Mouse (Mus musculus) liver, embryonic 12.5 days (tissue): ENCODE data around the gene Scn1b. TPM values are rescaled to one million over a fixed set of nuclear protein-coding genes. Genes with fewer than 3 reads are reported as not detected.

Source experiments
- ATAC-seq: fragments of 200-750 bp; cut with Nextera tagmentation; 2 replicates; pipeline ENCODE4 v1.8.0; 2017; ENCODE audit warnings: moderate number of reproducible peaks, mild to moderate bottlenecking, moderate library complexity
- H3K27ac ChIP-seq: fragments of 300-500 bp; sonication (generic); 2 replicates; pipeline ENCODE4 v1.5.1; 2016; ENCODE audit warnings: mild to moderate bottlenecking
- H3K27me3 ChIP-seq: fragments of 300-500 bp; sonication (generic); replicated peaks from 2 replicates; pipeline ENCODE4 v1.6.1; 2016; ENCODE audit warnings: mild to moderate bottlenecking, moderate library complexity
- H3K36me3 ChIP-seq: fragments of 300-500 bp; sonication (generic); 2 replicates; pipeline ENCODE4 v1.6.1; 2016; ENCODE audit warnings: mild to moderate bottlenecking, moderate library complexity
- H3K4me1 ChIP-seq: fragments of 300-500 bp; sonication (generic); 2 replicates; pipeline ENCODE4 v1.6.1; 2016
- H3K4me2 ChIP-seq: fragments of 300-500 bp; sonication (generic); 2 replicates; pipeline ENCODE4 v1.6.1; 2016; ENCODE audit warnings: mild to moderate bottlenecking, moderate library complexity
- H3K4me3 ChIP-seq: fragments of 300-500 bp; sonication (generic); 2 replicates; pipeline ENCODE4 v1.5.1; 2016; ENCODE audit warnings: mild to moderate bottlenecking, moderate library complexity
- H3K9ac ChIP-seq: fragments of 300-500 bp; sonication (generic); 2 replicates; pipeline ENCODE4 v1.6.1; 2016; ENCODE audit warnings: mild to moderate bottlenecking, moderate library complexity
- H3K9me3 ChIP-seq: fragments of 300-500 bp; sonication (generic); replicated peaks from 2 replicates; pipeline ENCODE4 v1.6.1; 2016; ENCODE audit warnings: mild to moderate bottlenecking, moderate library complexity
- WGBS: fragments of 180-500 bp; shearing (Covaris S2); methylation state at CpG from one replicate; pipeline ENCODE4 v1.1.7; 2016; ENCODE audit not compliant: insufficient replicate concordance; 5-methylcytosine and 5-hydroxymethylcytosine counted together
- polyA plus RNA-seq: library from polyadenylated mRNA; unstranded; fragments of >200 nt; fragmentation: Nextera tagmentation; extraction: Ambion mirVana; gene quantifications from 2 replicates; pipeline ENCODE4 v1.2.1, GENCODE M21; 2016

Scn1b gene
- polyA plus RNA-seq, 1 experiment from 2014 or later: 1.2 TPM

DNA sequence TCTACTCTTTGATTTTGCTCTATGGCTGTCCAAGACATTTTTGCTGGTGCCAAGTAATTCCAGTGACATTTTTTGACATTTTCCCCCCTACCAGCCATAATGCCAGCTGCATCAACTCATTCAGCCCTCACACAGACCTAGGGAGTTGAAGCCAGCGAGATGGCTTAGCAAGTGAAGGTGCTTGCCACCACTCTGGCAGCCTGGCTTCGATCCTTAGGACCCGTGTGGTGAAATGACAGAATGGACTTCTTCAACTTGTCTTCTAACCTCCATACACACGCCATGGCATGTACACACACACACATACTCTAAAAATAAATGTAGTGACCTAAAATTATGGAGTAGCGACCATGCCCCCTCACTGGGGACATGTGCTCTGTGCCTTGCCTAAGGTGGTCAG is 2.4 kb downstream of the Scn1b start:
- Histone ChIP-seq H3K9me3 (no peaks in the 10 kb centered on the region), H3K36me3 (peaks cover 13% of the 10 kb centered on the region), H3K4me2 (no peak overlapping the region), H3K4me1 (peaks cover 11% of the 10 kb centered on the region; the same call in 1 of the 2 replicates), H3K9ac (no peak overlapping the region), H3K27me3 (peaks cover 55% of the 10 kb centered on the region), H3K4me3 (no peak overlapping the region), H3K27ac (no peak overlapping the region)
- 59% methylated on average over 5 of the region's 5 CpGs for WGBS
- ATAC-seq: no peak

DNA sequence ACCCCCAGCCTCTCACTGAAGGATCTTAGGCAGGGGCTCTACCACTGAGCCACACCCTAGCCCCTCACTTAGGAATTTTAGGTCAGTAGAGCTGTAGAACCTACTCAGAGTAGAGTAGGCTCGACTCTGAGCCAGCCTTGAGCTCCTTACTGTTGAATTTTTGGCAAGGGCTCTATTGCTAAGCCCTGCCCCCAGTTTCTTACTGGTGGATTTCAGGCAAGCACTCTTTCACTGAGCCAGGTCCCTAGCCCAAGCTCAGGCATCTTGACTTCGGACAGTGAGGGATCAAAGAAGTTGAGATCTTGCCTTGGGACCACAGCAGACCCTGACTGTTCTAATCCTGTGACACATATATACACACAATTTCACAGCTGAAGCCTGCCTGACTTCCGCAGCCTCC is 3.1 kb downstream of the Scn1b start:
- Histone ChIP-seq H3K4me3 (no peak overlapping the region), H3K4me1 (peaks cover 11% of the 10 kb centered on the region; the same call in 1 of the 2 replicates), H3K36me3 (peaks cover 6% of the 10 kb centered on the region; the same call in 1 of the 2 replicates), H3K27ac (no peak overlapping the region), H3K9me3 (no peaks in the 10 kb centered on the region), H3K4me2 (no peak overlapping the region), H3K9ac (no peak overlapping the region), H3K27me3 (peaks cover 50% of the 10 kb centered on the region)
- no peak for ATAC-seq
- WGBS: 69% methylated on average over 3 of the region's 3 CpGs

DNA sequence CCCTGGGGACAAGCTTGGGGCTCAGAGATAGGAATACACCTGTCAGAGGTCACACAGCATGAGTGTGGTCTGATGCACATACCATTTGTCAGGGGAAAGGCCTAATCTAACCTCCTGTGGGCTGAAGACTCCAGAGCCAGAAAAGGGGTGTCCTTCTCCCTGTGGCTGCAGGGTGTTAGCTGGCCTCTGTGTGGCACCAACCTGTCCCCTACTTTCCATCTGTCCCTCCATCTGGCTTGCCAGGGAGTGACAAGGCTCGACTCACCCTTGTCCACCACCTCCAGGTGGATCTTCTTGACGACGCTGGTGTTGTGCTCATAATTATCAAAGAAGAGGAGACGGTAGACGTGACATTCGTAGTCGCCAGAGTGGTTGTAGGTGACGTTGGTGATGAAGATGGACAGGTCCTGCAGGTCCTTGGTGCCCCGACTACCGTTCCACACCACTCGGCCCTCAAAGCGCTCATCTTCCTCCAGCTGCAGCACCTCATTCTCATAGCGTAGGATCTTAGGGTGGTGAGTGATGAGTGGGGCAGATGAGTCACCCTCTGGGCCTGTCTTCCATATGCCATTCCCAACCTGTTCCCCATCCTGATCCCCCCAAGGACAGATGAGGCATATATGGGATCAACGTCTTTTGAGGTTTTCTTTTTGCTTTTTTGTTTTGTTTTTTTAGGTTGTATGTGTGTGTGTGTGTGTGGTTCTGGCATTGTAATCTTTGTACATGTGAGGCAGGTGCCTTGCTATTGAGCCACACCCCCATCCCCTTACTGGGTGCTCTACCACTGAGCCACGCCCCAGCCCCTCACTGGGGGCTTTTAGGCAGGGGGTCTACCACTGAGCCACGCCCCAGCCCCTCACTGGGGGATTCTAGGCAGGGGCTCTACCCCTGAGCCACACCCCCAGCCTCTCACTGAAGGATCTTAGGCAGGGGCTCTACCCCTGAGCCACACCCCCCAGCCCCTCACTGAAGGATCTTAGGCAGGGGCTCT is 3.9 kb downstream of the Scn1b start:
- H3K4me3 ChIP-seq: no peak overlapping the region
- no peak overlapping the region for H3K4me2 ChIP-seq
- ATAC-seq: no peak
- no peaks in the 10 kb centered on the region for H3K36me3 ChIP-seq
- H3K4me1 ChIP-seq: peaks cover 11% of the 10 kb centered on the region; the same call in 1 of the 2 replicates
- H3K27ac ChIP-seq: no peak overlapping the region
- no peak overlapping the region for H3K9ac ChIP-seq
- H3K9me3 ChIP-seq: no peaks in the 10 kb centered on the region
- 76% methylated on average over 16 of the region's 16 CpGs for WGBS
- H3K27me3 ChIP-seq: peaks cover 43% of the 10 kb centered on the region

DNA sequence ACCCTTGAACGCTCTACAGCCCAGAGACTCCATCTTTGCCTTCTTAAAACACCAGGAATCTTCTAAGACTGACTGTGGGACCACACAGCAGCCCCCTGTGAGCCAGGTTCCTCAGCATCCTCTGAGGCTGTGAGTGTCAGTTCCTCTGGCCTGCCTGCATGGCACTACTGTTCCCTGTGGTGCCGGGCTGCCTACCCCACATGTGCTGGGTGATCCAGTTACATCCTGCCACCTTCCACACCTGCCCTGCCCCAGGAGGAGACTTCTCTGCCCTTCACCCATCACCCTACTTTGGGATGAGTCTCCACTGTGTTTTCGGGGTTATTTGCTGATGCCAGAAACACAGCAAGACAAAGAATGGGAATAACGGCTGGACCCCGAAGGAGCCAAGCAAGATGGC is 7.2 kb downstream of the Scn1b start:
- no peaks in the 10 kb centered on the region for H3K9me3 ChIP-seq
- H3K4me3 ChIP-seq: no peak overlapping the region
- no peak overlapping the region for H3K9ac ChIP-seq
- H3K27ac ChIP-seq: no peak overlapping the region
- peaks cover 25% of the 10 kb centered on the region for H3K4me1 ChIP-seq
- H3K27me3 ChIP-seq: peaks cover 9% of the 10 kb centered on the region
- no peak for ATAC-seq
- WGBS: 73% methylated on average over 5 of the region's 5 CpGs
- H3K4me2 ChIP-seq: no peak overlapping the region
- no peaks in the 10 kb centered on the region for H3K36me3 ChIP-seq

DNA sequence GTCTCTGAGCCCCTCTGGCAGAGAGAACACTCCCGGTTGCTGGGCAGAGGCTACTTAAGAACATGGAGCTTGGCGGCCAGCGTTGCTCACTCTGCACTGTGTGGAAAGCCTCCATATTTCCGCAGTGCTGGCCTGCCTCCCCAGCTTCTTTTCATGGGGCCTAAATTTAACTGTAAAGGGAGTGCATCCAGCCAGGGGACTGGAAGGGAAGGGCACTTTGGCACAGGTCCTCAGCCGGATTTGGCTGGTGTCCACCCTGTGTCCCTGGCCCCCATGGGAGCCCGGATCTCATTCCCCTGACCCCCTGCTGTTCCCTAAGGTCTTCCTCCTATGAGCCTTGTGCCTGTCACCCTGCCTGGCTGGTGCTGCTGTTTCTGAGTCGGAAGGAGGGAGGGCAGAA is 8.3 kb downstream of the Scn1b start:
- H3K4me2 ChIP-seq: no peak overlapping the region
- H3K9ac ChIP-seq: no peak overlapping the region
- no peaks in the 10 kb centered on the region for H3K36me3 ChIP-seq
- no peak overlapping the region for H3K27ac ChIP-seq
- 0 out of 2 replicates have a peak, but pooled peaks cover 3% of the 10 kb centered on the region for H3K27me3 ChIP-seq
- no peak for ATAC-seq
- WGBS: 68% methylated on average over 7 of the region's 7 CpGs
- peaks cover 25% of the 10 kb centered on the region for H3K4me1 ChIP-seq
- H3K9me3 ChIP-seq: no peaks in the 10 kb centered on the region
- no peak overlapping the region for H3K4me3 ChIP-seq

DNA sequence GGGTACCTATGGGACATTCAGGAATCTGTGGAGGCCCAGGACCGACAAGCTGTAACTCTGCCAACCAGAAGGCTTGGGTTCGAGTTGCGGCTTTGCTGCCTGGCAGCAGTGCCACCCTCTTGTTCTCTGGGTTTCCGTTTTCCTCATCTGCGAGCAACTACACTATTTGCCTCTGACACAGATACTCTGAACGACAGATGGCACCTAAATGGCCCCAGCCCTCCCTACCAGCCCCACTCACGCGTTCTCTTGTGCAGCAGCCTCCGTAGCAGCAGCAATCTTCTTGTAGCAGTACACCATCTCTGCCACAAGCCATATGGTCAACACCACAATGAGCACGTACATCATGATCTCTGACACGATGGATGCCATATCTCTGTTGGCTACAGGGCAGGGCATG is 9.3 kb downstream of the Scn1b start:
- H3K36me3 ChIP-seq: no peaks in the 10 kb centered on the region
- H3K4me2 ChIP-seq: 0 out of 2 replicates have a peak overlapping the region, but pooled peaks have one; percentile 13
- H3K9me3 ChIP-seq: no peaks in the 10 kb centered on the region
- H3K27ac ChIP-seq: no peak overlapping the region
- no peak overlapping the region for H3K4me3 ChIP-seq
- H3K27me3 ChIP-seq: no peaks in the 10 kb centered on the region
- peaks cover 31% of the 10 kb centered on the region for H3K4me1 ChIP-seq
- 78% methylated on average over 11 of the region's 11 CpGs for WGBS
- H3K9ac ChIP-seq: no peak overlapping the region
- ATAC-seq: no peak

DNA sequence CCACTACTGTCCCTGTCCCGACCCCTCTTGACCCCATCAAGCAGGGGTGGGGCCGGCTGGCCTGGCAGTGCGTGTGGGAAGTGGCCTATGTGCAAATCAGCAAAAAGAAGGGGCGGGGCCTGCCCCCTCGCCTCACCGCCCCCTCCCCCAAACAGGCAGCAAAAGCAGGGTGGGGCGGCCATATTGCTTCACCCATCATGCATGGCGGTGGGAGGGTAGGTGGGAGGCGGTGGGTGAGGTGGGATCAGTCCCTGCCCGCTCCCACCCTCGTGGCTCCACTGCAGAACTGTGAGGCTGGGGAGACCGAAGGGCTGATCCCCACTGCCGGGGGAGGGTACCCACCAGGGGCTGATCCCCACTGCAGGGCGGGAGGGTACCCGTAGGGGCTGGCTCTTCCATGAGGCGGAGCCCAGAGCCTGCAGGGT is 10.1 kb downstream of the Scn1b start:
- Histone ChIP-seq H3K27ac (peak overlapping the region; percentile 76; the same call in 1 of the 2 replicates), H3K27me3 (no peaks in the 10 kb centered on the region), H3K4me3 (no peak overlapping the region), H3K4me1 (peaks cover 37% of the 10 kb centered on the region), H3K9ac (no peak overlapping the region), H3K9me3 (no peaks in the 10 kb centered on the region), H3K4me2 (peak overlapping the region; percentile 18; the same call in 1 of the 2 replicates), H3K36me3 (no peaks in the 10 kb centered on the region)
- WGBS: 42% methylated on average over 16 of the region's 16 CpGs
- 0 out of 2 replicates have a peak, but pooled peaks have one; percentile 13 for ATAC-seq

DNA sequence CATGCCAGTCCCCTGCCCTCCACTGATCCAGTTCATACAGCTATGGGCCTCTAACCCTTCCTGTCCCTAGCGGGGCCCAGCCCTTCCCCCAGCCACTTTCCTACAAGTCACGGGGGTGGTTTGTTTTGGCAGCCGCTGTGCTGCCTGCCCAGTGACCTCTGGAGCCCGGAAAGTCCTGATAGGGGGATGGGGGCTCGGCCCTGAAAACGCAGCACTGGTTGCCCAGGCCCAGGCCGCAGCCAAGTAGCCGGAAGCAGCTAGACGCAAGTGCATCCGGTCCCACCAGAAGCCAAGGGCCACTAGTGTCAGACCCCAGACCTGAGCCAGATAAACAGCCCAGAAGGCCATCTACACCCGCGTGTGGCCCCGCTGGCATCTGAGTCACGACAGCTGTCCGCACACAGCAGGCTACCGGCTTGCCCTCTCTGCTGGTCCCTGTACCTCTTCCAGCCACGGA is 11.2 kb downstream of the Scn1b start:
- Histone ChIP-seq H3K27me3 (no peaks in the 10 kb centered on the region), H3K36me3 (no peaks in the 10 kb centered on the region), H3K9me3 (no peaks in the 10 kb centered on the region), H3K4me2 (peak overlapping the region; percentile 40), H3K9ac (no peak overlapping the region), H3K4me1 (peaks cover 46% of the 10 kb centered on the region), H3K27ac (peak overlapping the region; percentile 76), H3K4me3 (no peak overlapping the region)
- WGBS: 5% methylated on average over 17 of the region's 17 CpGs
- ATAC-seq: peak; percentile 73

DNA sequence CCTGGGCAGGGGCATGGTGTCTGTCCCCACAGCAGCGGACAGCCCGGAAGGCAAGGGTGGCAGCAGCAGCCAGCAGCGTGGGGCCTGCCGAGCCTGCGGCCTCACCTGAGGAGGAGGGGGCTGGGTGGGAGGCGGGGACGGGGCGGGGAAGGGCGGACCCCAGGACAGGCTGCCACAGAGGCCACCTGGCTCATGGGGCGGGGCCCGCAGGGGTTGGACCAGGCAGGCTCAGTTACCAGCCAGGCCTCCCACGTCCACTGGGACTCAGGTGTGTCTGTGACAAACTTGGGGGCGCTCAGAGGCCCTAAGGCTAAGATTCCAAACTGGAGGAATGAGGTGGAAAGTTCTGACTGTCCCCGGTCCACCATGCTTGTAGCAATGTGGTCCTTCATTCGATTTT is 11.6 kb downstream of the Scn1b start, which contains the start of gene Hpn:
Gene Hpn (minus strand): TSS at position 109 of the 400 bp plus-strand sequence.
- Histone ChIP-seq H3K9me3 (no peaks in the 10 kb centered on the region), H3K9ac (no peak within 1 kb of the TSS), H3K27ac (peak within 1 kb of the TSS; percentile 76), H3K36me3 (no peaks in the 10 kb centered on the region), H3K4me1 (peaks cover 46% of the 10 kb centered on the region), H3K4me3 (peak within 1 kb of the TSS; percentile 22), H3K4me2 (peak within 1 kb of the TSS; percentile 40), H3K27me3 (no peaks in the 10 kb centered on the region)
- 20% methylated on average over 15 of the region's 15 CpGs for WGBS
- peak; percentile 62 for ATAC-seq

DNA sequence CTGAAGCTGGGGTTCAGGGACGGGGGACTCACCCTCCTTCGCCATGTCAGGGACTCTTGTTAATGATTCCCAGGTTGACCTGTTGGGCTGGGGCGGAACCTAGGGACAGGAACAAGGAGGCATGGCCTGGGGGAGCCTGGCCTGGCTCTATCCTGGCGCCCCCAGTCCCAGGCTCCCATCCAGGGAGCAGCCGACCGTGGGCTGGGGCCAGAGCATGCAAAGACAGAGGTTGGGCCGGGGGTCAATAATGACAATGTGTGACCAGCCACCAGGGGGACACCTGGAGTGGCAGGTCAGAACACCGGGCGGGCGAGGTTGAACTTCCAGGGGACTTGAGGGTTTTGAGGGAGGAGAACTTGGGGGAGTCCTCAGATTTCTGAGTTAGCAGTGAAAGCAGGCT is 12.2 kb downstream of the Scn1b start:
- Histone ChIP-seq H3K4me2 (peak overlapping the region; percentile 40), H3K36me3 (no peaks in the 10 kb centered on the region), H3K9ac (no peak overlapping the region), H3K4me3 (peak overlapping the region; percentile 22), H3K9me3 (no peaks in the 10 kb centered on the region), H3K27ac (peak overlapping the region; percentile 76), H3K4me1 (peaks cover 46% of the 10 kb centered on the region), H3K27me3 (no peaks in the 10 kb centered on the region)
- 54% methylated on average over 10 of the region's 10 CpGs for WGBS
- no peak for ATAC-seq

DNA sequence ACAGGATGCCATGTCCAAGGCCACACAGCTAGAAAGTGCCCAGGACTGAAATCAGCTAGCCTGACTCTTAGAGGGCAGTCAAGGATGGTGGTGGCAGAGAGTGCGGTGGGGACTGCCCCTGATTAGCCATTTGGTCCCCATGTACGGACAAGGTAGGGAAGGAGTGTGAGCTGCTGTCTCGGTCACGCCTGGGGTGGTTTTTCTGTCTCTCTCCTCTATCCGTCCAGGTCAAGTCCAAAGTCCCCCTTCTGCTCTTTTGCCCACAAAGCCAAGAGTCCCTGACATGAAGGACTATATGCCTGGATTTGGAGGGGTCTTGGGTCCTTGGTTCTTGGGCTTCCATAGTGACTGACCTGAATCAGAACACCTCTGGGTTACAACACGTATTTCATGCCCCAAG is 13.0 kb downstream of the Scn1b start:
- H3K4me3 ChIP-seq: no peak overlapping the region
- H3K9me3 ChIP-seq: no peaks in the 10 kb centered on the region
- H3K4me1 ChIP-seq: peaks cover 46% of the 10 kb centered on the region
- no peak overlapping the region for H3K27ac ChIP-seq
- H3K27me3 ChIP-seq: no peaks in the 10 kb centered on the region
- 66% methylated on average over 6 of the region's 6 CpGs for WGBS
- no peak overlapping the region for H3K9ac ChIP-seq
- H3K36me3 ChIP-seq: no peaks in the 10 kb centered on the region
- peak overlapping the region; percentile 40 for H3K4me2 ChIP-seq
- no peak for ATAC-seq

DNA sequence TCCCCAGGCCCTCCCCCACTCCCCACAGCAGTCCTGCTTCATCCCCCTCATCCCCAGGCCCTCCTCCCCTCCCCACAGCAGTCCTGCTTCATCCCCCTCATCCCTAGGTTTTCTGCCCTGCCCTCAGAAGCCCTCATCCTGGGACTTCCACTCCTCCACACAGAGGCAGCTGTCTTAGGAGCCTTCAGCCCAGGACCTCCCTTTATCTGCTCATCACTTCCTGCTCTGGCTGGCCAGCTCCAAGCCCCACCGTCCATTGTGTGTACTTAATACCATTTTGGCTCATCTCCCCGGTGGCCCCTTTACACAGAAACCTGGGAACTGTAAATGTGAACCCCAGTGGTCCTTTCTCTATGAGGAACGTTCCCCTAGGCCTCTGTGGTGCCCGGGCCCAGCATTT is 14.8 kb downstream of the Scn1b start:
- WGBS: 18% methylated on average over 4 of the region's 4 CpGs
- Histone ChIP-seq H3K4me1 (peaks cover 46% of the 10 kb centered on the region), H3K9ac (no peak overlapping the region)

More for the DNA sequence above, 14.8 kb downstream of the Scn1b start:
- no peak for ATAC-seq
- Histone ChIP-seq H3K27me3 (no peaks in the 10 kb centered on the region), H3K4me2 (no peak overlapping the region), H3K36me3 (no peaks in the 10 kb centered on the region), H3K9me3 (no peaks in the 10 kb centered on the region), H3K4me3 (no peak overlapping the region), H3K27ac (no peak overlapping the region)
